Mouse (Mus musculus): Measurements from ENCODE around the gene Ddx21.
"Not testable (repeated sequence)": the region's sequence is repeated elsewhere in the genome, so short reads cannot be mapped to it uniquely, and the experiment has no call there.

The Ddx21 gene

GRCm38 (mm10) chr10:62602177-62603040, at the start of gene Ddx21:
Gene Ddx21 (minus strand): TSS chr10:62602281.
- DNase-seq (ENCODE audit: extremely low spot score) = peak; percentile 93

- peak; percentile 99 for DNase-seq (ENCODE audit: extremely low spot score)
Measured at GRCm38 (mm10) chr10:62650881-62651810, 49.1 kb upstream of the Ddx21 start, which contains the start of gene Ddx50. Gene Ddx50 (minus strand): TSS chr10:62651218.

- DNase-seq (ENCODE audit: extremely low spot score) = no peak
Measured at GRCm38 (mm10) chr10:62650358-62650782, 48.3 kb upstream of the Ddx21 start.

- no peak for DNase-seq (ENCODE audit: extremely low spot score)
Measured at GRCm38 (mm10) chr10:62604161-62604560, 2.1 kb upstream of the Ddx21 start.

- no peak for DNase-seq (ENCODE audit: extremely low spot score)
Measured at GRCm38 (mm10) chr10:62603233-62604030, 1.4 kb upstream of the Ddx21 start.

GRCm38 (mm10) chr10:62601833-62602176, 276 bp downstream of the Ddx21 start:
- DNase-seq (ENCODE audit: extremely low spot score) = no peak

GRCm38 (mm10) chr10:62601053-62601791, 859 bp downstream of the Ddx21 start:
- peak; percentile 10 for DNase-seq (ENCODE audit: extremely low spot score)

GRCm38 (mm10) chr10:62600056-62600455, 2.0 kb downstream of the Ddx21 start:
- DNase-seq (ENCODE audit: extremely low spot score) = no peak

- not testable (repeated sequence) for DNase-seq (ENCODE audit: extremely low spot score)
Measured at GRCm38 (mm10) chr10:62599311-62599710, 2.8 kb downstream of the Ddx21 start.

- DNase-seq (ENCODE audit: extremely low spot score) = no peak
Measured at GRCm38 (mm10) chr10:62592496-62592895, 9.6 kb downstream of the Ddx21 start.

- DNase-seq (ENCODE audit: extremely low spot score) = peak; percentile 64
Measured at GRCm38 (mm10) chr10:62590200-62590599, 11.9 kb downstream of the Ddx21 start.

- DNase-seq (ENCODE audit: extremely low spot score) = no peak
Measured at GRCm38 (mm10) chr10:62588616-62589015, 13.5 kb downstream of the Ddx21 start.

GRCm38 (mm10) chr10:62583245-62583644, 18.8 kb downstream of the Ddx21 start:
- no peak for DNase-seq (ENCODE audit: extremely low spot score)

GRCm38 (mm10) chr10:62582701-62583100, 19.4 kb downstream of the Ddx21 start:
- no peak for DNase-seq (ENCODE audit: extremely low spot score)

GRCm38 (mm10) chr10:62582263-62582662, 19.8 kb downstream of the Ddx21 start:
- no peak for DNase-seq (ENCODE audit: extremely low spot score)

- DNase-seq (ENCODE audit: extremely low spot score) = not testable (repeated sequence)
Measured at GRCm38 (mm10) chr10:62579129-62579528, 23.0 kb downstream of the Ddx21 start.

- DNase-seq (ENCODE audit: extremely low spot score) = peak; percentile 90
Measured at GRCm38 (mm10) chr10:62578338-62579100, 23.6 kb downstream of the Ddx21 start, which contains the start of gene Kif1bp. Gene Kif1bp (minus strand): TSS chr10:62578457.

GRCm38 (mm10) chr10:62577673-62578337, 24.3 kb downstream of the Ddx21 start:
- no peak for DNase-seq (ENCODE audit: extremely low spot score)

- no peak for DNase-seq (ENCODE audit: extremely low spot score)
Measured at GRCm38 (mm10) chr10:62575001-62575400, 27.1 kb downstream of the Ddx21 start.
